Mouse (Mus musculus): ENCODE results near the gene Ccdc17. TPM values are rescaled to one million over a fixed set of nuclear protein-coding genes. Genes with fewer than 3 reads are reported as not detected.

The Ccdc17 gene
- polyA plus RNA-seq, 1 experiment from 2014 or later: 5.3 TPM

- H3K4me3 ChIP-seq (replicated peaks; ENCODE audit: low read length): peak overlapping the region; percentile 70
- DNase-seq (ENCODE audit: low spot score) (peak; percentile 88), ATAC-seq (ENCODE audit: low FRiP score) (peak; percentile 96)
- H3K27ac ChIP-seq: peak overlapping the region; percentile 87
- WGBS: under 1% methylated on average over 50 of the region's 50 CpGs
- peaks cover 48% of the 10 kb centered on the region for H3K36me3 ChIP-seq (replicated peaks; ENCODE audit: control insufficient read depth, insufficient read depth)
- peak overlapping the region; percentile 75 for H3K4me2 ChIP-seq (replicated peaks)
- no peaks in the 10 kb centered on the region for H3K9me3 ChIP-seq (ENCODE audit: control insufficient read depth, low read length)
- peaks cover 16% of the 10 kb centered on the region for H3K4me1 ChIP-seq (replicated peaks; ENCODE audit: control insufficient read depth, insufficient read depth, low read length)
- H3K9ac ChIP-seq: peak overlapping the region; percentile 80
- H3K27me3 ChIP-seq (ENCODE audit: control insufficient read depth, insufficient read depth, low read length): no peaks in the 10 kb centered on the region
These were observed 776 bp downstream of the Ccdc17 start for GRCm38 (mm10) chr4:116596978-116597881.

- Histone ChIP-seq H3K27me3 (ENCODE audit: control insufficient read depth, insufficient read depth, low read length) (no peaks in the 10 kb centered on the region), H3K9me3 (ENCODE audit: control insufficient read depth, low read length) (no peaks in the 10 kb centered on the region), H3K4me1 (replicated peaks; ENCODE audit: control insufficient read depth, insufficient read depth, low read length) (no peaks in the 10 kb centered on the region), H3K4me3 (replicated peaks; ENCODE audit: low read length) (no peak overlapping the region), H3K9ac (no peak overlapping the region), H3K27ac (no peak overlapping the region), H3K36me3 (replicated peaks; ENCODE audit: control insufficient read depth, insufficient read depth) (peaks cover 80% of the 10 kb centered on the region), H3K4me2 (replicated peaks) (no peak overlapping the region)
- WGBS: 92% methylated on average over 2 of the region's 2 CpGs
- no peak for DNase-seq (ENCODE audit: low spot score)
- ATAC-seq (ENCODE audit: low FRiP score): no peak
These were observed 16.2 kb downstream of the Ccdc17 start for GRCm38 (mm10) chr4:116612621-116613020.

DNA sequence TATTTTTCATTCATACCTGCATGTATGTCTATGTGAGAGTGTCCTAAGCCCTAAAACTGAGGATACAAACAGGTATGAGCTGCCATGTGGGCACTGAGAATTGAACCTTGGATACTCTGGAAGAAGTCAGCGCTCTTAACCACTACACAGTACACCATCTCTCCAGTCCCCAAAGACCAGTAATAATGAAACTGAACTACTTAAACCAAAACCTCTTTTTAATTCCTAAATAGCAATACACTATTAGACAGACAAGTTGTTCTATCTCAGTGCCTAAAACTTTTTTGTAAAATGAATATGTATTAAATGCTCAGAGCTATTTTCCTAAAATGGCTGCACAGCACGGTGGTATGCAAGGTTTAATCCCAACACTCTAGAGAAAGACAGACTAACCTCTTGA lies 18.8 kb downstream of the Ccdc17 start:
- ATAC-seq (ENCODE audit: low FRiP score): no peak

GRCm38 (mm10) chr4:116624831-116625230 lies 28.4 kb downstream of the Ccdc17 start:
- peaks cover 26% of the 10 kb centered on the region for H3K36me3 ChIP-seq (replicated peaks; ENCODE audit: control insufficient read depth, insufficient read depth)
- H3K27ac ChIP-seq: no peak overlapping the region
- H3K4me2 ChIP-seq (replicated peaks): 0 out of 2 replicates have a peak overlapping the region, but pooled peaks have one; percentile 85
- ATAC-seq (ENCODE audit: low FRiP score) (no peak), DNase-seq (ENCODE audit: low spot score) (no peak)
- no peaks in the 10 kb centered on the region for H3K27me3 ChIP-seq (ENCODE audit: control insufficient read depth, insufficient read depth, low read length)
- no peak overlapping the region for H3K4me3 ChIP-seq (replicated peaks; ENCODE audit: low read length)
- H3K9me3 ChIP-seq (ENCODE audit: control insufficient read depth, low read length): no peaks in the 10 kb centered on the region
- H3K9ac ChIP-seq: no peak overlapping the region
- peaks cover 23% of the 10 kb centered on the region for H3K4me1 ChIP-seq (replicated peaks; ENCODE audit: control insufficient read depth, insufficient read depth, low read length)
- 90% methylated on average over 4 of the region's 4 CpGs for WGBS

More for the DNA sequence above, 18.8 kb downstream of the Ccdc17 start:
- 98% methylated on average over 2 of the region's 2 CpGs for WGBS
- Histone ChIP-seq H3K27ac (no peak overlapping the region), H3K27me3 (ENCODE audit: control insufficient read depth, insufficient read depth, low read length) (no peaks in the 10 kb centered on the region), H3K9ac (no peak overlapping the region), H3K4me1 (replicated peaks; ENCODE audit: control insufficient read depth, insufficient read depth, low read length) (no peaks in the 10 kb centered on the region), H3K9me3 (ENCODE audit: control insufficient read depth, low read length) (no peaks in the 10 kb centered on the region), H3K36me3 (replicated peaks; ENCODE audit: control insufficient read depth, insufficient read depth) (peaks cover 80% of the 10 kb centered on the region), H3K4me3 (replicated peaks; ENCODE audit: low read length) (no peak overlapping the region), H3K4me2 (replicated peaks) (no peak overlapping the region)
- DNase-seq (ENCODE audit: low spot score): no peak

GRCm38 (mm10) chr4:116626658-116627358 lies 30.4 kb downstream of the Ccdc17 start:
- H3K4me3 ChIP-seq (replicated peaks; ENCODE audit: low read length): peak overlapping the region; percentile 86
- WGBS: under 1% methylated on average over 52 of the region's 53 CpGs
- no peaks in the 10 kb centered on the region for H3K27me3 ChIP-seq (ENCODE audit: control insufficient read depth, insufficient read depth, low read length)
- H3K4me1 ChIP-seq (replicated peaks; ENCODE audit: control insufficient read depth, insufficient read depth, low read length): peaks cover 23% of the 10 kb centered on the region
- H3K9ac ChIP-seq: peak overlapping the region; percentile 77
- H3K9me3 ChIP-seq (ENCODE audit: control insufficient read depth, low read length): no peaks in the 10 kb centered on the region
- H3K4me2 ChIP-seq (replicated peaks): peak overlapping the region; percentile 85
- ATAC-seq (ENCODE audit: low FRiP score): peak; percentile 80
- peaks cover 8% of the 10 kb centered on the region for H3K36me3 ChIP-seq (replicated peaks; ENCODE audit: control insufficient read depth, insufficient read depth)
- peak; percentile 87 for DNase-seq (ENCODE audit: low spot score)
- peak overlapping the region; percentile 92 for H3K27ac ChIP-seq

DNA sequence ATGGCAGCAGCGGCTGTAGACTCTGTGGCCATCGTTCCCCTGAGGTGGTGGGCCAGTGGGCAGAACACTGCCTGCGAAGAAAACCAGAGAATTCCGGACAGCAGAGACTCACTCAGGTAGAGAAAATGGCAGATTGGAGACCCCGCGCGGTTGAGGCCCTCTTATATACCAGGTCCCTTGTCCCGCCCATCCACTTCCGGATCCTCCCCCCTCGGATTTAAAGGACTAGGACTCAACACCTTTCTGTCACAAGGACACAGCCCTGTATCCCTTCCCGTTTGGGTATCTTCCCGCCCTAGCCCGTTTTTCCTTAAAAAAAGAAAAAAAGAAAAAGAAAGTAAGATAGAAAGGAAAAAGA lies 30.9 kb downstream of the Ccdc17 start:
- H3K9ac ChIP-seq: peak overlapping the region; percentile 77
- peak; percentile 92 for ATAC-seq (ENCODE audit: low FRiP score)
- H3K9me3 ChIP-seq (ENCODE audit: control insufficient read depth, low read length): no peaks in the 10 kb centered on the region
- peaks cover 23% of the 10 kb centered on the region for H3K4me1 ChIP-seq (replicated peaks; ENCODE audit: control insufficient read depth, insufficient read depth, low read length)
- DNase-seq (ENCODE audit: low spot score): peak; percentile 92
- no peaks in the 10 kb centered on the region for H3K27me3 ChIP-seq (ENCODE audit: control insufficient read depth, insufficient read depth, low read length)
- peak overlapping the region; percentile 86 for H3K4me3 ChIP-seq (replicated peaks; ENCODE audit: low read length)
- peak overlapping the region; percentile 85 for H3K4me2 ChIP-seq (replicated peaks)
- WGBS: 0% methylated on average over 13 of the region's 13 CpGs
- peak overlapping the region; percentile 92 for H3K27ac ChIP-seq
- H3K36me3 ChIP-seq (replicated peaks; ENCODE audit: control insufficient read depth, insufficient read depth): peaks cover 7% of the 10 kb centered on the region

DNA sequence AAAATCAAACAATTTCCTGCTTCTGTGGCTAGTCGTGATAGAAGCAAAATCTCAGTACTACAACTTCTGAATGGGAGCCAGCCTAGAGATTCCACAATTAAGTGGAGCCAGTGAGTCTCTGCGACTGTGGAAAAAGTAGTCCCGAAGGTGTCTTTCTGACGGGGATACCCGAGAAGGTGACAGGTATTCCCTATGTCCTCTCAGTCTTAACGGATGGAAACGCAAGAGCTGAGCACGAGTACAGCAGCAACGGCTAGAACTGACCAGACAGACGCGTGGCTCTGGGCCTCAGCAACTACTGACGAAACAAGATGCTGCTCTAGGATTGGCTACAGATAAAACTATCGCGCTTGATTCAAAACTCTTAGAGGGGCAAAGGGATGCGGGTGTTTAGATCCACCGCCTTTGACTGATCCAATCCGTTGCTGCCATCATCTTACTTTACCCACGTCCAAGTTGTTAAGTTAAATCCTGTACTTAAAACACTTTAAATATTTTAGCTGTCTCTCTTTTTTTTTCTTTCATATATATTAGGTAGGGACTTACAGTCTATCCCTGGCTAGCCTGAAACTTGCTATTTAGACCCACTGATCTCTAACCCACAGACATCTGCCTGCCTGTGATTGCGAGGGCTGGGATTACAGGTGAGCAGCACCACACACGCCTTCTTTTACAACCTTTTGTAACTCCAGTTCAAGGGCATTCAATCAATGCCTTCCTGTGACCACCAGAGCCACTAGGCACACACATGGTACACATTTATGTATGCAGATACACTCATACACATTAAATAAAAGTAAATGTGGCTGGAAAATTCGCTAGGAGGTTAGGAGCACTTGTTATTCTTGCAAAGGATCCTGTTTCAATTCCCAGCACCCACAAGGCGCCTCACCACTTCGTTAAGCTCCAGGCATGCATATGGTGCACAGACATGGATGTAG lies 31.5 kb downstream of the Ccdc17 start, which contains the start of gene Nasp:
TSS of gene Nasp (minus strand) at position 220 of the 941 bp plus-strand sequence.
- H3K4me3 ChIP-seq (replicated peaks; ENCODE audit: low read length): peak within 1 kb of the TSS; percentile 86
- H3K4me2 ChIP-seq (replicated peaks): peak within 1 kb of the TSS; percentile 85
- H3K9ac ChIP-seq: peak within 1 kb of the TSS; percentile 77
- DNase-seq (ENCODE audit: low spot score) (peak; percentile 88), ATAC-seq (ENCODE audit: low FRiP score) (peak; percentile 85)
- no peaks in the 10 kb centered on the region for H3K27me3 ChIP-seq (ENCODE audit: control insufficient read depth, insufficient read depth, low read length)
- peaks cover 23% of the 10 kb centered on the region for H3K4me1 ChIP-seq (replicated peaks; ENCODE audit: control insufficient read depth, insufficient read depth, low read length)
- peak within 1 kb of the TSS; percentile 92 for H3K27ac ChIP-seq
- WGBS: 8% methylated on average over 23 of the region's 23 CpGs
- no peaks in the 10 kb centered on the region for H3K9me3 ChIP-seq (ENCODE audit: control insufficient read depth, low read length)
- H3K36me3 ChIP-seq (replicated peaks; ENCODE audit: control insufficient read depth, insufficient read depth): 0 out of 2 replicates have a peak, but pooled peaks cover 5% of the 10 kb centered on the region

GRCm38 (mm10) chr4:116635197-116635596 lies 38.7 kb downstream of the Ccdc17 start:
- Histone ChIP-seq H3K27me3 (ENCODE audit: control insufficient read depth, insufficient read depth, low read length) (no peaks in the 10 kb centered on the region), H3K4me3 (replicated peaks; ENCODE audit: low read length) (no peak overlapping the region), H3K9me3 (ENCODE audit: control insufficient read depth, low read length) (no peaks in the 10 kb centered on the region), H3K27ac (no peak overlapping the region), H3K4me2 (replicated peaks) (no peak overlapping the region), H3K9ac (no peak overlapping the region), H3K36me3 (replicated peaks; ENCODE audit: control insufficient read depth, insufficient read depth) (peaks cover 71% of the 10 kb centered on the region), H3K4me1 (replicated peaks; ENCODE audit: control insufficient read depth, insufficient read depth, low read length) (no peaks in the 10 kb centered on the region)
- DNase-seq (ENCODE audit: low spot score) (no peak), ATAC-seq (ENCODE audit: low FRiP score) (no peak; the same call in 1 of the 2 replicates)
- WGBS: 69% methylated on average over 1 of the region's 1 CpGs
